Mouse (Mus musculus) gastrocnemius, postnatal 4 days (tissue): ENCODE results near the gene Slc39a11. TPM values are rescaled to one million over a fixed set of nuclear protein-coding genes. Genes with fewer than 3 reads are reported as not detected.
A peak's percentile ranks its signal among the peaks of the same experiment; 100 is the strongest.
"Not testable (repeated sequence)": the region's sequence is repeated elsewhere in the genome, so short reads cannot be mapped to it uniquely, and the experiment has no call there.

Source experiments
- DNase-seq, 2 experiments: peaks; one replicate each; pipeline ENCODE4 v3.0.0; 2021 to 2022; ENCODE audit warnings: low spot score in 2 of 2, mixed read lengths in 2 of 2
- total RNA-seq, 2 experiments: library from RNA; stranded (reverse); gene quantifications; 2 replicates each; pipeline ENCODE4 v1.2.3; 2021

Gene Slc39a11
- total RNA-seq, 2 experiments from 2014 or later = 8.2 to 8.9 TPM

- DNase-seq = no peak
These were observed 19.0 kb upstream of the Slc39a11 start for GRCm38 (mm10) chr11:113668857-113669256.

- DNase-seq = no peak
These were observed 17.8 kb upstream of the Slc39a11 start for GRCm38 (mm10) chr11:113667704-113668103.

GRCm38 (mm10) chr11:113667122-113667521, 17.2 kb upstream of the Slc39a11 start:
- DNase-seq = no peak

- DNase-seq = no peak
These were observed 16.8 kb upstream of the Slc39a11 start for GRCm38 (mm10) chr11:113666648-113667047.

- DNase-seq = no peak
These were observed 16.3 kb upstream of the Slc39a11 start for GRCm38 (mm10) chr11:113666205-113666604.

- no peak for DNase-seq
These were observed 14.4 kb upstream of the Slc39a11 start for GRCm38 (mm10) chr11:113664279-113664678.

GRCm38 (mm10) chr11:113661835-113662351, 12.0 kb upstream of the Slc39a11 start:
- no peak for DNase-seq

- DNase-seq = no peak
These were observed 11.1 kb upstream of the Slc39a11 start for GRCm38 (mm10) chr11:113660940-113661339.

- DNase-seq = not testable (repeated sequence)
These were observed 10.3 kb upstream of the Slc39a11 start for GRCm38 (mm10) chr11:113660213-113660612.

- no peak for DNase-seq
These were observed 8.9 kb upstream of the Slc39a11 start for GRCm38 (mm10) chr11:113658763-113659162.

GRCm38 (mm10) chr11:113658319-113658718, 8.4 kb upstream of the Slc39a11 start:
- DNase-seq = no peak

GRCm38 (mm10) chr11:113657221-113657620, 7.3 kb upstream of the Slc39a11 start:
- no peak for DNase-seq

GRCm38 (mm10) chr11:113656511-113656932, 6.6 kb upstream of the Slc39a11 start:
- DNase-seq = no peak

GRCm38 (mm10) chr11:113654561-113655270, 4.8 kb upstream of the Slc39a11 start:
- DNase-seq = no peak

GRCm38 (mm10) chr11:113654105-113654504, 4.2 kb upstream of the Slc39a11 start:
- no peak for DNase-seq

GRCm38 (mm10) chr11:113652516-113652915, 2.6 kb upstream of the Slc39a11 start:
- DNase-seq = no peak

GRCm38 (mm10) chr11:113651907-113652273, 2.0 kb upstream of the Slc39a11 start:
- peak in 1 of 2 experiments; percentile 37 for DNase-seq

GRCm38 (mm10) chr11:113651206-113651906, 1.5 kb upstream of the Slc39a11 start:
- no peak for DNase-seq

- DNase-seq = no peak
These were observed 1.1 kb downstream of the Slc39a11 start, which contains the start of gene Cog1 for GRCm38 (mm10) chr11:113648690-113649352. TSS of gene Cog1 (plus strand) at chr11:113649169.

- DNase-seq = peak; percentile 80 to 88
These were observed 1.7 kb downstream of the Slc39a11 start for GRCm38 (mm10) chr11:113648152-113648551.

GRCm38 (mm10) chr11:113645181-113645580, 4.7 kb downstream of the Slc39a11 start:
- DNase-seq = no peak

GRCm38 (mm10) chr11:113638680-113639079, 11.2 kb downstream of the Slc39a11 start:
- DNase-seq = no peak
